Mouse (Mus musculus): Measurements from ENCODE around the gene Kdm5c. TPM values are rescaled to one million over a fixed set of nuclear protein-coding genes. Genes with fewer than 3 reads are reported as not detected.
A peak's percentile ranks its signal among the peaks of the same experiment; 100 is the strongest.
"Not testable (repeated sequence)": the region's sequence is repeated elsewhere in the genome, so short reads cannot be mapped to it uniquely, and the experiment has no call there.

The Kdm5c gene
- total RNA-seq, 2 experiments from 2014 or later = 47.4 to 66.1 TPM

GRCm38 (mm10) chrX:152223313-152223712 lies 9.5 kb upstream of the Kdm5c start:
- DNase-seq (ENCODE audit: low spot score in 2 of 2) = no peak
- no peak for TF ChIP-seq CTCF (conservative IDR thresholded peaks at IDR 0.05)
- H3K27ac ChIP-seq = no peak overlapping the region
- no peak overlapping the region for H3K4me3 ChIP-seq

- no peak overlapping the region for H3K27ac ChIP-seq
- TF ChIP-seq CTCF (conservative IDR thresholded peaks at IDR 0.05) = no peak
- no peak for DNase-seq (ENCODE audit: low spot score in 2 of 2)
- no peak overlapping the region for H3K4me3 ChIP-seq
These were observed 8.5 kb upstream of the Kdm5c start for GRCm38 (mm10) chrX:152224280-152224679.

GRCm38 (mm10) chrX:152234125-152234524 lies 1.3 kb downstream of the Kdm5c start:
- H3K4me3 ChIP-seq = peak overlapping the region; percentile 78
- peak overlapping the region; percentile 97; the same call in 1 of the 2 replicates for H3K27ac ChIP-seq
- TF ChIP-seq CTCF (conservative IDR thresholded peaks at IDR 0.05) = 0 out of 2 replicates have a peak, but pooled peaks have one; percentile 6
- no peak for DNase-seq (ENCODE audit: low spot score in 2 of 2)

- no peak for DNase-seq (ENCODE audit: low spot score in 2 of 2)
- Histone ChIP-seq H3K27ac (no peak overlapping the region), H3K4me3 (no peak overlapping the region; the same call in 1 of the 2 replicates)
- TF ChIP-seq CTCF (conservative IDR thresholded peaks at IDR 0.05) = no peak
These were observed 2.9 kb downstream of the Kdm5c start for GRCm38 (mm10) chrX:152235758-152236157.

- peak; percentile 73 for TF ChIP-seq CTCF (conservative IDR thresholded peaks at IDR 0.05)
- not testable (repeated sequence) for DNase-seq (ENCODE audit: low spot score in 2 of 2)
These were observed 10.3 kb downstream of the Kdm5c start for GRCm38 (mm10) chrX:152243140-152243539.

GRCm38 (mm10) chrX:152244492-152245189 lies 11.8 kb downstream of the Kdm5c start:
- no peak for TF ChIP-seq CTCF (conservative IDR thresholded peaks at IDR 0.05)

More at GRCm38 (mm10) chrX:152243140-152243539, 10.3 kb downstream of the Kdm5c start:
- H3K4me3 ChIP-seq, H3K27ac ChIP-seq: not testable (repeated sequence)

GRCm38 (mm10) chrX:152271189-152271588 lies 38.4 kb downstream of the Kdm5c start:
- Histone ChIP-seq H3K4me3 (no peak overlapping the region), H3K27ac (no peak overlapping the region)
- DNase-seq (ENCODE audit: low spot score in 2 of 2) = no peak
- TF ChIP-seq CTCF (conservative IDR thresholded peaks at IDR 0.05) = no peak

More at GRCm38 (mm10) chrX:152244492-152245189, 11.8 kb downstream of the Kdm5c start:
- Histone ChIP-seq H3K4me3 (no peak overlapping the region), H3K27ac (no peak overlapping the region)
- no peak for DNase-seq (ENCODE audit: low spot score in 2 of 2)

DNA sequence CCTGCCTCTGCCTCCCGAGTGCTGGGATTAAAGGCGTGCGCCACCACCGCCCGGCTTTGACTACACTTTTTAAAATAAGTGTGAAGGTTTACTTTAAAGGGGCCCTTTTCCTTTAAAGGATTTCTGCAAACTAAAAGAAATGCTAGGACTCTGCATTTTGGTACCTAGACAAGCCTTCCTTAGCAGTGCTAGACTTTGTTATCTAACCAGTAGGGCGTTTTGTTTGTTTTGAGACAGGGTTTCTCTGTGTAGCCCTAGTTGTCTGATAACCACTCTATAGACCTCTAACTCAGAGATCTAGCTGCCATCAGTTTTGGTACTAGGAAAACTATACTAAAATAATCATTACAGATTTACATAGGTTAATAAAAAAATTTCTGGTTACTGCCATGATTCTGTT lies 46.6 kb downstream of the Kdm5c start:
- DNase-seq (ENCODE audit: low spot score in 2 of 2) = no peak
- TF ChIP-seq CTCF (conservative IDR thresholded peaks at IDR 0.05) = no peak
- no peak overlapping the region for H3K4me3 ChIP-seq
- no peak overlapping the region for H3K27ac ChIP-seq

- no peak for DNase-seq (ENCODE audit: low spot score in 2 of 2)
- no peak for TF ChIP-seq CTCF (conservative IDR thresholded peaks at IDR 0.05)
- no peak overlapping the region for H3K4me3 ChIP-seq
- H3K27ac ChIP-seq = no peak overlapping the region
These were observed 51.9 kb downstream of the Kdm5c start for GRCm38 (mm10) chrX:152284746-152285145.

DNA sequence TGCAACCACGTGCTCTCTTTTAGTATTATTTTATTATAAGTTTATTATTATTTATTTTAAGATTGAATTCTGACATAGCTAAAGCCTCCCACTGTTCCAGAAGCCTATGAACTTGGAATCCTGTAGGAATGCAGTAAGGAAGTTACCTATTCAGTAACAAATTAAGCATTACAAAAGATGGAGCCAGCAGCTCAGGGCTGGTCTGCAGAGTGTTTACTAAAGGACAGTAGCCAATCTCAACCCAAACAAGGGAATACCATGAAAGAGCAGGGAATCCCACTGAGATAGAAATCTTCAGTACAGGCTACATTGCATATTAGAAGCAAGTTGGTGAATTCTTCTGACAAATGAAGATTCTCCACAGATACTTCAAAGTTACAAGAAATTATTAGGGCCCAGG lies 54.2 kb downstream of the Kdm5c start:
- not testable (repeated sequence) for DNase-seq (ENCODE audit: low spot score in 2 of 2); H3K4me3 ChIP-seq; H3K27ac ChIP-seq

GRCm38 (mm10) chrX:152306224-152306623 lies 73.4 kb downstream of the Kdm5c start:
- TF ChIP-seq CTCF (conservative IDR thresholded peaks at IDR 0.05) = no peak

GRCm38 (mm10) chrX:152307371-152307770 lies 74.6 kb downstream of the Kdm5c start:
- no peak for DNase-seq (ENCODE audit: low spot score in 2 of 2)
- TF ChIP-seq CTCF (conservative IDR thresholded peaks at IDR 0.05) = no peak
- Histone ChIP-seq H3K4me3 (no peak overlapping the region), H3K27ac (no peak overlapping the region)

More at GRCm38 (mm10) chrX:152306224-152306623, 73.4 kb downstream of the Kdm5c start:
- no peak overlapping the region for H3K27ac ChIP-seq
- H3K4me3 ChIP-seq = no peak overlapping the region
- DNase-seq (ENCODE audit: low spot score in 2 of 2) = no peak

DNA sequence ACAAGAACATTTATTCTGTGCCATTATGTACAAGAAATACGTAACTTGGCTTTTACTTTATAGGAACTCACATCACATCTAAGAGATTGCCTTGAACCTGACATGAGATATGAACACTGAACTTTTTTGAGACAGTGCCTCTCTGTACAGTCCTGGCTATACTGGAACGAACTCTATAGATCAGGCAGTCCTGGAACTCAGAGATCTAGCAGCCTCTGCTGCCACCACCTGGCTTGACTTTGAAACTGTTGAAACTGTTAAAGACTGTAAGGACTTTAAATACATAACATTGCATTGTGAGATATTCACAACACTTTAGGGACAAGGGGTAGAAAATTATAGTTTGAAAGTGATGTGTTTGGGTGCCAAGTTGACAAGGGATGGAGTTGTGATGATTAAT lies 75.1 kb downstream of the Kdm5c start:
- Histone ChIP-seq H3K27ac (no peak overlapping the region), H3K4me3 (no peak overlapping the region)
- TF ChIP-seq CTCF (conservative IDR thresholded peaks at IDR 0.05) = peak; percentile 73
- DNase-seq (ENCODE audit: low spot score in 2 of 2) = peak in 1 of 2 experiments; percentile 13

GRCm38 (mm10) chrX:152320535-152320934 lies 87.7 kb downstream of the Kdm5c start:
- Histone ChIP-seq H3K27ac (no peak overlapping the region), H3K4me3 (no peak overlapping the region)
- no peak for TF ChIP-seq CTCF (conservative IDR thresholded peaks at IDR 0.05)
- DNase-seq (ENCODE audit: low spot score in 2 of 2) = no peak

All from layer of hippocampus, adult 2 months (tissue).